Mouse (Mus musculus) kidney, postnatal 4 days (tissue): ENCODE measurements around the gene Tmem150a.

Experiments used
- DNase-seq, 2 experiments: peaks; one replicate each; pipeline ENCODE4 v3.0.0; 2021; ENCODE audit warnings: mixed read lengths in 2 of 2

The Tmem150a gene

DNA sequence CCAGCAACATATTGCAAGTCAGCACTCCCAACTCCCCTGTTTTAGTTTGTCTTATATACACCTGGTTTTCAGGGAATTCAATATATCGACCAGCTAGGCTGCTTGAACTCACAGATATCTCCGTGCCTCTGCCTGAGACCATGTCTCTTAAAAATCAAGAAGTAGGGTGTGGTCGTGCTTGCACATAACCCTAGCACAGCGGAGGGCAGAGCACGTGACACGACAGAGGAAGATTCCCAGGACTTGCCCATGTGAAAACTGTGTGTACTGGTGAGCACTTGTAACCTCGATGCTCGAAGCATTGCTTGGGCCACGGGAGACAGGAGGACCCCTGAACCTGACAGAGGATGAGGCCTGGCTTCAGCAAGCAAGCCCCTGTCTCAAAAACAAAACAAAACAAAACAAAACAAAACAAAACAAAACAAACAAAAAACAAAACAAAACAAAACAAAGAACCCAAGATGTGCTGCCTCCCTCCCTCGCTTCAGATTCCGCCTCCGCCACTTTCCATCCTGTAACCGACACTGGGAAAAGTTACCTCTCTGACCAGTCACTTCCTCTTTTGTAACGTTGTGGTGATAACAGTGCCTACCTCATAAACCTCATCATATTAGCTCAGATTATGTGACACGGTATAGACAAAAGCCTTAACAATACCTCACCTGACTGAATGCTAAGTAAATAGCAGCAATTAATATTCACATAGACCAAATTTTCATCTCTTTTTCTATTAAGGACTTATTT is 19.7 kb downstream of the Tmem150a start:
- DNase-seq: no peak

DNA sequence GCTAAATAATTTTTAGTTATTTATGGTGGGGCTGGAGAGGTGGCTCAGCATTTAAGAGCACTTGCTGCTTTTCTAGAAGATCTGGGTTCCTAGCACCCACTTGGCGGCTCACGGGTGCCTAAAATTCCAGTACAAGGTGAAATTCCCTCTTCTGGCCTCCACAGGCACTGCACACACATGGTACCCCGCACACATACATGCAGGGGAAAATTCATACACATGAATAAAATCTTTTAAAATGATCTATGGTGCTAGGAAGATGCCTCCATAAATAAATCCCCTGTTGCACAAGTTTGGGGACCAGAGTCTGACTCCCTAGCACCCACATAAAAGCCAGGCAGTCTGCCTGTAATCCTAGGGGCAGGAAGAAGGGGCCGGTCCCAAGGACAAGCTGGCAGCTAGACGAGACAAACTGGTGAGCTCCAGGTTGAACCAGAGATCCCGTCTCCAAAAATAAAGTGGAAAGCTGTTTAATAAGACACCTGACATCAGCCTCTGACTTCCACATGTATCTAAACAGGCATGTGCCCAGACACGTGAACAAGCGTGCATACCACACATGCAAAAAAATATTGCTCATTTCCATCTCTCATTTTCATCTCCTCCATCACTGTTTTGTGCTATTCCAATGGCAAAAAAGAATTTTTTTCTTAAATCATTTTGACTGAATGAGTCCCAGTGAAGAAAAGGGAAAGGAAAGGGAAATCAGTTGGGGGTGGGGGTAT is 23.4 kb downstream of the Tmem150a start:
- DNase-seq: no peak

DNA sequence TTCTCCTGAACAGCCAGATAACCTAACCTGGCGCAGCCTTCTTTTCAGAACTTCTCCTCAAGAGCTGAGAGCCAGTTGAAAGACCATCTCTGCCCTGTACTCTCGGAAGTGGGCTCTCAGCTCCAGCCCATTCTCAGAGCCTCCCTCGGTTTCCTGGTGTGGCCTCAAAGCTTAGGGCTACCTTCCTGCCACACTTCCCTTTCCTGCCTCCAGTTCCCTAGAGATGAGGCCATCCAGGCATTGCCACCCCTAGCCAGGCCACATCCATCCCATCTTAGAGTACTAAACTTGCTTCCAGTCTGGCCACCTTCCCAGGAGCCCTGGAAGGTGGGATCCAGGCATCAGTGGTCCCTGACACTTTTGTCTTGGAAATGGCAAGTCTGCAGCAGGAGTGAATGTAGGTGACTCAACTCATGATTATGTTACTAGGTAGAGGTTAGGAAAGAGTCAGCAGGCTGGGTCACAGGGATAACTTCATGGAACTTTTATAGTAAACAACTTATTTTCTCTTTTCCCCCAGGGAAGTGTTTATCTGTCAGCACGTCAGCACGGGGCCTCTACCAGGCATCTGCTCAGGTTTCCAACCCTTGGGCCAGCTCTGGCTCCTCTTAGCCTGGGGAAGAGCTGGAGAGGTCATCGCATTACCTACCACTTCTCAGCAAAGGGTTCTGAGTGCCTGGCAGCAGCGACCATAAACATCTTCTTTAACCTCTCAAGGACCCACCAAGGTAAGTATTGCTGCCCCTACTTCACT is 24.3 kb downstream of the Tmem150a start:
- DNase-seq: peak in 1 of 2 experiments; percentile 43

DNA sequence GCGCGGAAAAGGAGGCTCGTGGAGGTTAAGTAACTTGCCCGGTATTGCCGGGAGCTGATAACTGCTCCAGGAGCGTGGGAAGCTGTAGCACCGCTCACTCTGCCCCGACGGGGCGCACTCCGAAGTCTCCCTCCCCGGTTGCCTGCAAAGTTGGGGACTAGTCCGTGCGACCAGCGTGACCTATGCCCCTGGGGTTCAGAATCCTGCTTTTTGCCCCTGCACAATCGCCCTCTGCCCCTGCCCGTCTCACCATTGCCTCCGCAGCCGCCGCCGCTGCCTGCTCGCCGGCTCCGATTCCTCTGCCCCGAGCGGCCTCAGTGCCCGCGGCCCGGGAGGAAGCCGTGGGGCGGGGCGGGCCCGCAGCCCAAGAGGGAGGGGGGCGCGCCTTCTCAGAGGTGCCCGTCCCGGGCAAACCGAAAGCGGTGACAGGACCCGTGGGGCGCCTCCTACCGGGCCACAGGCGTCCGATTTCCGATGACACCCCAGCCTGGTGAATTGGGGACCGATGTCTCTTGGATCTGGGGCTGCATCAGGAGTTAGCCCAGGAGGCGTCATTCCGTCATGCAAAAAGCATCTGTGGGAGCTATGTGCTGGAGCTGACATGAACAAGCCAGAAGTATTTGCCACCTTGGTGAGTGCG is 25.0 kb downstream of the Tmem150a start, which contains the start of gene Vamp5:
Gene Vamp5 (minus strand): TSS at position 338 of the 640 bp plus-strand sequence.
- DNase-seq: peak; percentile 84 to 90

DNA sequence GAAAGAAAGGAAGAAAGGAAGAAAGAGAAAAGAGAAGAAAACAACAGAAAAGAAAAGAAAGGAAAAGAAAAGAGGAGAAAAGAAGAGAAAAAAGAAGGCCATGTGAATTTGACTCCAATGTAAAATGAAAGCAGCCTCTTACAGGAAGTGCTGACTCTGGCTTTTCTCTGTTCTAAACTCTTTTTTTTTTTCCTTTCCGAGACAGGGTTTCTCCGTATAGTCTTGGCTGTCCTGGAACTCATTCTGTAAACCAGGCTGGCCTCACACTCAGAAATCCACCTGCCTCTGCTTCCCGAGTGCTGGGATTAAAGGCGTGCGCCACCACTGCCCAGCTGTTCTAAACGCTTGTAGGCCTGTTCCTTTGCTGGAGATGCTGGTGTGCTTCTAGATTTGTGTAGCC is 27.2 kb downstream of the Tmem150a start:
- DNase-seq: no peak

DNA sequence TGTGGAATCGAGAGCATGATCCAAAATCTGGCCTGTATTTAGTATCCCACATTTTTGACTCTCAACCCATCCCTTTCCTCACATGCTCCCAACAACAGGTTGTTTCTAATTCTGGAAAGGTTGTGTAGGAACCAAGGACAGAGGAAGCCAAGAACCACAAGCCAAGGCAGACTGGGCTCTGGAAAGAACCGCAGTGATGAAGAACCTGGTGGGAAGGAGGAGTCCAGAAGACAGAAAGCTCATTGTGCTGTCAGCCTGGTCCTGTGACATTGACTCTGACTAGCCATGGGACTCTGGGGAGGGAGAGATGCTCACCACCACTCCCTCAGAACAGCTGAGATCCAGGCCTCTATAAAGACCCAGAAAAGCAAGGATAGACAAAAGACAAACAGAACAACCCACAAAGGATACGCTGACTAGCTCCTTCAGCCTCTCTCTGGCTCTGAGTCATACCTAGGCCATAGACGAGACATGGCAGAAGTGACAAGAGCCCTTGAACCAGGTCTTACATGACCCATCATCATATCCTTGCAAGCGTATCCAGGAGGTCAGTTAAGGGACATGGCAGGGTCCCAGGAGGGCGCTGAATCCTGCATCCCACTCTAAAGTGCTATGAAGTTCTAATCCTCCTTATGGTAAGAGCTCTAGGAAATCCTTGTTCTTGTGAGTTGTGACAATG is 28.0 kb downstream of the Tmem150a start:
- DNase-seq: no peak

DNA sequence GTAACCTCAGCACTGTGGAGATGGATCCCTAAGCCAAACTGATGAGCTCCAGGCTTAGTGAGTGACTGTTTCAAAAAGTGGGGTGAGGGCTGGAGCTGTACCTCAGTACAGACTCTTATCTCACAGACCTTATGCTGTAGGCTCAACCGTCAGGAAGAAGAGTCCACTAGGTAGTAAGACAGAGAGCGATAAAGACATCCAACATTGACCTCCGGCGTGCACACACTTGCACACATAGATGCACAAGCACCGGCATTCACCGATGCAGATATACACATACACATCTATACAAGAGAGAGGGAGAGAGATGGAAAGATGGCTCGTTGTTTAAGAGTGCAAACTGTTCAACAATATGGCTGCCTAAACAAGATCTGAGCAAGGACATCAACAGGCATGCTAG is 28.7 kb downstream of the Tmem150a start:
- no peak for DNase-seq

DNA sequence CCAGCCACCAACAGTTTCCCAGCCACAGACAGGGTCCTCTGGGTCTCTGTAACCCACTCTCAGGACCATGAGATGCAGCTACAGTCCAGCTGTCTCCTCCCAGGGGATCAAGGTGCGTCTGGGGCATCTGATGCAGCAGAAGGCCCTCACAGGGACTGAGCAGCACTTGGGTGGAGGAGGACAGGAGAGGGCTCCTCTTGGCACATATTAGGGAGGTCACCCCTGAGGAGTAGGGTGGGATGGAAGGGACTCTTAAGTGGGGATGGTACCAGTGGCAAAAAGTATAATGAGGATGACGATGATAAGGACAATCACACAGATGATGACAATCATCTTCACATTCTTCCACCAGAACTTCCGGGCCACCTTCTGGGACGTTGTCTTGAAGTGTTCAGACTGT is 30.0 kb downstream of the Tmem150a start:
- DNase-seq: no peak

DNA sequence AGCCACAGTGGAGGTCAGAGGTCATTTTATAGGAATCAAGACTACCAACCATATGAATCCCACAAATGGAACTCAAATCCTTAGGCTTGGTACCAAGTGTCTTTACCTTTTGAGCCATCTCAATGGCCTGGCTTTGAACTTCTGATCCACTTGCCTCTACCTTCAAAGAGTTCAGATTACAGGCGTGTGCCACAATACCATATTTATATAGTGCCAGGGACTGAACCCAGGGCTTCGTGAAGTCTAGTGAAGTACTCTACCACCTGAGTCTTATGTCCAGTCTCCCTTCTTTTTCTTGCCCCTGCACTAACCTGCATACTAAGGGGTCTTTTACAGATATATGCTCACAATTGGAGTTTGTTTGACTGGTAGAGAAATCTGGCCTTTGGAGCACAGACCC is 31.3 kb downstream of the Tmem150a start:
- DNase-seq: no peak

DNA sequence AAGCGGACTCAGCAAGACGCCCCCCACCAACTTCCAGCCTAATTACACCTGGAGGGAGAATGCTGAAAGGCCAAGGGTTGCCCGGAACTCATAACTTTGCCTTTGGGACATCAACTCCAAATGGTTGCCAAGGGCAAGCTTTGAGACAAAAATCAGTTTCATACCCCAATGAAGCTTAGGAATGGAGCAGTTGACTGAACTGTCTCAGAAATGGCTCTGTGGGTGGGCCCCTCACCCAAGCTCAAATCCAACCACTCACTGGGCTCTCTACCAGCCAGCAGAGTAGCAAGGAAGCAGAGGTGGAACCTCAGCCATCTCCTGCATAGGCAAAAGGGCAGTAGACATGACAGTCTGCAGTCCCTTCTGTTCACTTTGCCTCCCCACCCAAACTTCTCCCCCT is 32.6 kb downstream of the Tmem150a start:
- no peak for DNase-seq

DNA sequence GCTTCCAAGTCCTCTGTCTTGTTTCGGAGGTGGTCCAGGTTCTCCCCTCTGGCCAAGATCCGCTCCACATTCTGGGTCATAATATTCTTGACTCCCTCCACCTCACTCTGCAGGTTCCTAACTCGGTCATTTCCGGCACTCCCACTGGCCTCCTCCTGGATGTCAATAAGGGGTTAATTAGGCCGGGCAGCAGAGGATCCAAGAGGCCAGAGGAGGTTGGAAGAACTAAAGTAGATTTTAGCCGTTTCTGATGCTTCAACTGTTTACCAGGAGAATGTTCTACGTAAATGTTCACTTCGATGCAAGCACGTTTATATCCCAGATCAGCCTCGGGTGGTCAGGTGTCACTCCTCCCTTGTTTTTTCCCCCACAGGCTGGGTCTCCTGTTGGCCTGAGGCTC is 33.0 kb downstream of the Tmem150a start:
- DNase-seq: no peak

DNA sequence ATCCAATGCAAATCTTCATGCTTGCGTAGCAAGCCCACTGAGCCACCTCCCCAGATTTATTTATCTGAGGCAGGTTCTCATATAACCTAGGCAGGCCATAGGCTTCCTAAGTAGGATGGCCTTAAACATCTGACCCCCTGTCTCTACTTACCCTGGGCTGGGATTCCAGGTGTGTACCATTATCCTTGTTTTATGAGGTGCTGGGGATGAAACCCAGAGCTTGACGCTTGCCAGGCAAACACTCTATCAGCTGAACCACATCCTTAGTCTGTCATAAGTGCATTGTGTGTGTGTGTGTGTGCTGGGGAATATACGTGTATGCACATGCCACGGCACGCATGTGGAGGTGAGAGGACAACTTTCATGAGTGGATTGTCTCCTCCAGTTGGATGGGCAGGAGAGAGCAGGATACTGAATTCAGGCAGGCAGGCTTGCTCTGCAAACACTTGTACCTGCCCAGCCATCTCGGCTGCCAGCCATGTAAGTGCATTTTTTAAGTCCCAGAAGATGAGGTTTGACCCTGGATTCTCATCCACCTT is 33.6 kb downstream of the Tmem150a start:
- no peak for DNase-seq

DNA sequence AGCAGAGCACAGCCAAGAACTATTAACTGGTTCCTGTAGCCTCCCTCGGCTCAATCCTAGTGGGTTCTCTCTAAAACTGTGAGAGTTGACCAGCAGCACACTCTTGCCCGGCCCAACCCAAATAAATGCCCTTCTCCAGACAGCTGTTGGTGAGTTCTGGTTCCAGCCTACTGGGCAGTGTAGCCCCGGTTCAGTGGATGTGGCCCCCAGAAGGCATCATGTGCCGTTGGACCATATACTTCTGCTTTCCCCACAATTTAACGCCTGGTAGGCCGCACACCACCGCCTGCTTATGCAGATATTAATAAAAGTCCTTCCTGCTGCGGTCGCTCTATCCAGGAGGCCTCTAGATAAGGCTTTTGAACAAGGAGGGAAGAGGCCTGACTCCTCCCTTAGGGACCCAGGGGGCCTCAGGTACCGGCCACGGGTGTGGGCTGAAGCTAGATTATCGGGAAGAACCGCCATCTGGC is 34.3 kb downstream of the Tmem150a start:
- peak; percentile 52 to 68 for DNase-seq

DNA sequence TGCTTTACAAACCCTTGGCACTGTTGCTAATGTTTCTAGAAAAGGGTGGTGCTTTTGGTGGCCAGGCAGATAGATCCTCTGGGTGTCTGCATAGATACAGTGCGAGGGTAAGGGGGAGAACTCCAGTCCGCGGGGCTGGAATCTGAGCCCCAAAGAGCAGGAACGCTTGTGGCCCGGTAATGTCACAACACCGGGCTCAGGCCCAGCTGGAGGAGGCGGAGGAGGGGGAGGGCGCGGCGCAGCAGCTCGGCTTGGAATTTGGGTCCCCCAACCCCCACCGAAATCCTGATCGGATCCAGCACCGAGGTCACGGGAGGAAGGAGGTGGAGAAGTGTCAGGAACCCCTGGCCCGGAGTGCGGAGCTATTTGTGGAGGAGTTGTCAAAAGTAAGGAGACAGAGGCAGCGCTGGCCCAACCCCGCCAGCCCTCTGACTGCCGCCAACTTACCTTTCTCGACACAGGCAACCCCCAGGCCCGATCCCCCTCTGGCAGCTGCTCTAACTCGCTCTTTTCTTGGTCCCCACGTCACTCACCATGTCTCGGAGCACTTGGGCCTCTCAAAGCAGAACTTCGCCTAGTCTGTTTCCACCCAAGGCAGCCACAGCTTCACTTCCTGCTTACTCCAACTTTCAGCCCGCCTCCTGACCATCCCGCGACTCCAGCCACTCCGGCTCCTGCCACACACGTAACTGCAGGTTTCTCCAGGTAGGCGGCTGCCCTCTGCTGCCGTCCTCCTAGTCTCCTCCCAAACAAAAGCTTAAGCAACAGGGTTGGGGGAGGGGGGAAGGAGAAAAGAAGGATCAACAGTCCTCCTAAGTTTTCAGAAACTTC is 34.9 kb downstream of the Tmem150a start, which contains the start of gene Vamp8:
Gene Vamp8 (minus strand): TSS at position 763 of the 831 bp plus-strand sequence.
- DNase-seq: peak; percentile 88 to 92

DNA sequence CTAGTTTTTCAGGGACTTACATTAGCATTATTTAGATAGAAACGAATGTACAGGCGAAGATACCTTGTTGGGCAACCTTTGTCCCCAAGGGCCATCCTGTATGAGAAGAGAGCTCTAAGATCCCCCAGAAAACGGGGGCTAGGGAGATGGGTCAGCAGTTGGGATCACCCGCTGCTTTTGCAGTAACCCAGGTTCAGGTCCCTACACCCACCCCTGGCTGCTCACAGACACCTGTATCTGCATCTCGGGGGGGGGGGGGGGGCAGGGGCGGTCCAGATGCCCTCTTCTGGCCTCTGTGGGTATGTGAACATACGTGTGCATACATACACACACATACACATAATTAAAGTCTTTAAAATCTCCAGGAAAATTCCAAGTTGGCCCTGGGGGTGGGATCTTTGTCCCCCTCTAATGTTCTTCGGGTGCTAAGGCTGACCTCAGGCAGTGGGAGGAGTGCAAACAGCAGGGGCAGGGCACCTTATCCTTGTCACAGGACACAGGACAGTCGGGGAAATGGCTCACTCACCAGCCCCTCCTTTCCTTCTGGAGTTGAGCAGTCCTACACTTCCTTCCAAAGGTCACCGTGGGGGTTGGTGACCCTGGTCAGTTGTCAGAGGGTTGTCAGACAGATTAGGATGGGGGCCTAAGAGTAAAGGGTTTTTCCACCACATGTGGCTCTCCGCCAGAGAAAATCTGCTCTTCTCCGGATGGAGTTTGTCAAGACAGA is 35.7 kb downstream of the Tmem150a start:
- peak; percentile 88 to 93 for DNase-seq

DNA sequence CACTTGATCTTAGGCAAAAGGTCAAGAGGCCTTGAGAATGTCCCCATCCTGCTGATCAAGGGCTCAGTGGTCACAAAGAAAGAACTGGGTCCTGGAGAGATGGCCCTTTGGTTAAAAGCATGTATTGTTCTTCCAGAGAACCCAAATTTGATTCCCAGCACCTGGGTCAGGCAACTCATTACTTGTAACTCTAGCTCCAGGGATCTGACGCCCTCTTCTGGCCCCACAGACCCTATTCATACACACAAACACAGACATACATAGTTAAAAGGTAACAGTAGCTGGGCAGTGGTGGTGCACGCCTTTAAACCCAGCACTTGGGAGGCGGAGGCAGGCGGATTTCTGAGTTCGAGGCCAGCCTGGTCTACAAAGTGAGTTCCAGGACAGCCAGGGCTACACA is 37.1 kb downstream of the Tmem150a start:
- DNase-seq: no peak

DNA sequence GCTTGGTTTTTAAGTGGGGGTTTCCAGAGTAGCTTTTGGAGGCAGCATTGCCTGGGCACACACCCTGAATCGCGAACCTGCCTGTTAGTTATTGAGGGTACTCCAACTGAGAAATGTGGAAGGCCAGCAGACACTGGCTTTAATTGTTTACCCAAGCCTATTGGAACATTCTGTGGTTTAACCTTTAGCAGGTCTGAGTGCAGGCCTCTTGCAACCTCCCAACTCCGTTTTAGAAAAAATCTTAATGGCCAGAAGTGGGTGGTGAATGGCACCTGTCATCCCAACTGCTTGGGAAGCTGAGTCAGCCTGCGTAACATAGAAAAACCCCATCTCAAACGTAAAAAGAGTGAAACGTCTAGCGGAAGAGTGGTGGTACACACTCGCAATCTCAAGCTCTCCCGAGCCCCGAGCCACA is 41.6 kb downstream of the Tmem150a start:
- no peak for DNase-seq

DNA sequence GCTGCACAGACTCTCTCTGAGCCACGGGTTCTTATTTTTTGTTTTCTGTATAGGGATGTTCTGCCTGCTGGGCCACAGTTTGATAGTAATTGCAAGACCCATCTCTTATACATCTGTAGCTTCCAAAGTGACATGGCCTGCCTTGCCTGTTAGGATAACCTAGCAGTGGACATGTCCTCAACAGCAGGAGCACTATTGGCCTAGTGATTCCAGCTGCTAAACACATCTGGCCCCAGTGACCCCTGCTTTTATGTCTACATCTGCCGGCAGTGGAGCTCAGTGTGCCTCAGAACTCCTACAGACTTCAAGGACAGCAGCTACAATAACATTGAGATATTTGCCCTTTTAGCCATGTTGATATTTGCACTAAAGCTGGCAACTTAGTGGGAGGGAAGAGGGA is 44.7 kb downstream of the Tmem150a start:
- no peak for DNase-seq

DNA sequence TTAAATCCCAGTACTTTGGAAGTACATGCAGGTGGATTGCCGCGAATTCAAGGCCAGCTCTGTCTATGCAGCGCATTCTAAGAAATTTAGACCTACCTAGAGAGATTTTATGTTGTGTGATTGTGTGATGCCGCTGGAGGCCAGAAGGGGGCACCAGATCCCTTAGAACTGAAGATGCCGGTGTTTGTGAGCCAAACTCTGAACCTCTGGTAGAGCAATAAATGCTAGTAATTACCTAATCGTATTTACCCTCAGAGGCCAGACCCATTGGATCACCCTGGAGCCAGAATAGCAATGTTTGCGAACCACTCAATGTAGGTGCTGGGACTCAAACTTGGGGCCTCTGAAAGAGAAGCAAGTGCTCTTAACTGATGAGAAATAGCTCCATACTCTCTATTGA is 46.6 kb downstream of the Tmem150a start:
- peak; percentile 87 to 89 for DNase-seq

DNA sequence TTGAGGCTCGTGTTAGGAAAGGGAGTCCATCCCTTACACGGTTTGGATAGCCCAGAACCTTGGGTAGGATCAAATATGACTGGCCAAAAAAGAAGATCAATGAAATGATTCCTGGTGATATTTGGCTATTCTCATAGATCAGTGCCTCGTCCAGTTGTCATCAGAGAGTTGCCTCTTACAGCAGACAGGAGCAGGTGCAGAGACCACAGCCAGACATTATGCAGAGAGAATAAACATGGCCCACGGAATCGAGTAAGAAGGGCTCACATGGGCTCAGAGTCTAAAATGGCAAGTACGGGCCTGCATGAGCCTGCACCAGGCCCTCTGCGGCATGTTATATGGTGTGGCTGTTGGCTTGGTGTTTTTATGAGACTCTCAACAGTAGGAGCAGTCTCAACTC is 50.1 kb downstream of the Tmem150a start:
- DNase-seq: no peak
